Comparison of ENCODE assay signal across 31 mouse cellular contexts in the genomic region with DNA sequence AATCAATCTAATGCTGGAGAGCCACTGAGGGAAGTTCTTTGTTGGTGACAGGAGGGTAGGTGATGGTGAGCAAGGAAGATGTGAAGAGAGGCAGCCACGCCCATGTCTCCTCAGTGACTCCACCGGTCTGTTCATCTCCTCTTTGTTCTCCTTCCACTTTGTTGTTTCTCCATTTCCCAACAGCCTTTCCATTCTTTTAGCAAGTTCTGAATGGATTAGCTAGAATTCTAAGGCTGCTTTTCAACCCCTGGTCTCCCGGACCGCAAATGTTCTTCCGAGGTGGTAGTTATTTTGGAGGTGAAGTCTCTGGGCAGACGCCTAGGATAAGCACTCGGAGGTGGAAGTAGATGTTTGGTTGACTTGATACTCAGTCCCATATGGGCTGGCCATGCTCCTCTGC.
A peak's percentile ranks its signal among the peaks of the same experiment; 100 is the strongest.
DNase-seq lines count a peak whose midpoint lies in the region; ATAC-seq and TF ChIP-seq lines count a peak whose summit lies in the region.
"Had no signal": no experiment of that assay in that cellular context is flagged by ENCODE, and none has a peak within 500 bp of the region (broad histone marks: within the 10 kb centered on the region; RNA-seq: fewer than 3 reads in every experiment).

No protein-coding gene starts in this region.

- no peaks in the 10 kb centered on the region for H3K27me3 ChIP-seq in intestine, postnatal 0 days (replicated peaks; ENCODE audit: control insufficient read depth, insufficient read depth, low read length)
- H3K27me3 ChIP-seq in intestine, embryonic 16.5 days (replicated peaks; ENCODE audit: control insufficient read depth, insufficient read depth, low read length): no peaks in the 10 kb centered on the region
- H3K27me3 ChIP-seq in megakaryocyte, embryonic 14.5 days (replicated peaks): no peaks in the 10 kb centered on the region
- H3K27me3 ChIP-seq: embryonic facial prominence, embryonic 15.5 days; forebrain, embryonic 13.5 days; heart, embryonic 13.5 days; liver, embryonic 13.5 days; midbrain, embryonic 12.5 days; neural tube, embryonic 13.5 days; Patski had no signal

- ATAC-seq in intestine, postnatal 0 days: 0 out of 2 replicates have a peak, but pooled peaks have one; percentile 6
- no peak for ATAC-seq in intestine, embryonic 16.5 days
- ATAC-seq: forebrain, embryonic 13.5 days; Patski had no signal

- no peak overlapping the region for H3K27ac ChIP-seq in intestine, postnatal 0 days (ENCODE audit: low read depth, low read length)
- H3K27ac ChIP-seq in intestine, embryonic 16.5 days (ENCODE audit: low read length): no peak overlapping the region
- peak overlapping the region; percentile 10; the same call in 1 of the 2 replicates for H3K27ac ChIP-seq in cortical plate, adult 2 months (ENCODE audit: insufficient read depth, low read length)
- H3K27ac ChIP-seq: embryonic facial prominence, embryonic 15.5 days; forebrain, embryonic 13.5 days; heart, adult 2 months; heart, embryonic 13.5 days; hindbrain, embryonic 14.5 days; liver, embryonic 13.5 days; midbrain, embryonic 12.5 days; neural tube, embryonic 13.5 days; stomach, postnatal 0 days had no signal

- H3K4me1 ChIP-seq in intestine, postnatal 0 days (replicated peaks; ENCODE audit: control insufficient read depth, insufficient read depth, low read length): no peaks in the 10 kb centered on the region
- H3K4me1 ChIP-seq in intestine, embryonic 16.5 days (ENCODE audit: control insufficient read depth, insufficient read depth, low read length): no peaks in the 10 kb centered on the region
- no peaks in the 10 kb centered on the region for H3K4me1 ChIP-seq in cortical plate, adult 2 months (ENCODE audit: control insufficient read depth, insufficient read depth, low read length)
- peaks cover 57% of the 10 kb centered on the region for H3K4me1 ChIP-seq in megakaryocyte, embryonic 14.5 days
- H3K4me1 ChIP-seq: embryonic facial prominence, embryonic 15.5 days; midbrain, embryonic 12.5 days; neural tube, embryonic 13.5 days had no signal

- 90% methylated on average over 7 of the region's 7 CpGs for WGBS in intestine, postnatal 0 days
- WGBS in intestine, embryonic 16.5 days: 86% methylated on average over 7 of the region's 7 CpGs

- H3K9ac ChIP-seq in intestine, postnatal 0 days (ENCODE audit: low read depth, low read length): no peak overlapping the region
- no peak overlapping the region for H3K9ac ChIP-seq in intestine, embryonic 16.5 days (ENCODE audit: low read depth, low read length)
- H3K9ac ChIP-seq: embryonic facial prominence, embryonic 15.5 days; forebrain, embryonic 13.5 days; heart, embryonic 13.5 days; hindbrain, embryonic 14.5 days; liver, embryonic 13.5 days; lung, embryonic 14.5 days; midbrain, embryonic 12.5 days; neural tube, embryonic 13.5 days had no signal

- peak; percentile 17 for DNase-seq in R1 (ENCODE audit: low read depth, low spot score)
- DNase-seq in thymus, postnatal 0 days (ENCODE audit: low spot score): no peak
- no peak for DNase-seq in layer of hippocampus, postnatal 10 days (ENCODE audit: low spot score in 2 of 2)
- DNase-seq: adrenal gland, postnatal 14 days; cerebellum, adult 2 months; cerebellum, postnatal 36 days; embryo, embryonic 11 days; gastrocnemius, postnatal 25 days; heart, adult 2 months; heart, postnatal 10 days; kidney, adult 2 months; kidney, postnatal 4 days; layer of hippocampus, postnatal 36 days; left cerebral cortex, postnatal 4 days; liver, embryonic 13.5 days; lung, postnatal 14 days; thymus, adult 18-20 months; thymus, postnatal 36 days had no signal

- TF ChIP-seq POLR2A in cortical plate, adult 2 months (IDR thresholded peaks at IDR 0.05; ENCODE audit: extremely low read depth, insufficient read depth, low read length): no peak

- no peak for TF ChIP-seq CTCF in intestine, postnatal 0 days (IDR thresholded peaks at IDR 0.05; ENCODE audit: low read depth)
- no peak for TF ChIP-seq CTCF in cortical plate, adult 2 months (IDR thresholded peaks at IDR 0.05; ENCODE audit: extremely low read depth, insufficient read depth, low read length)

- H3K36me3 ChIP-seq in intestine, postnatal 0 days (ENCODE audit: control insufficient read depth, insufficient read depth): no peaks in the 10 kb centered on the region
- no peaks in the 10 kb centered on the region for H3K36me3 ChIP-seq in intestine, embryonic 16.5 days (ENCODE audit: control insufficient read depth, insufficient read depth, low read length)
- no peaks in the 10 kb centered on the region for H3K36me3 ChIP-seq in megakaryocyte, embryonic 14.5 days (replicated peaks; ENCODE audit: low read length)
- H3K36me3 ChIP-seq: embryonic facial prominence, embryonic 15.5 days; heart, embryonic 13.5 days; liver, embryonic 13.5 days; midbrain, embryonic 12.5 days; neural tube, embryonic 13.5 days had no signal

- H3K4me2 ChIP-seq in intestine, postnatal 0 days (replicated peaks; ENCODE audit: low read depth): no peak overlapping the region
- no peak overlapping the region for H3K4me2 ChIP-seq in intestine, embryonic 16.5 days (ENCODE audit: low read depth, low read length)
- H3K4me2 ChIP-seq: embryonic facial prominence, embryonic 15.5 days; forebrain, embryonic 13.5 days; heart, embryonic 13.5 days; hindbrain, embryonic 14.5 days; liver, embryonic 13.5 days; lung, embryonic 14.5 days; midbrain, embryonic 12.5 days; neural tube, embryonic 13.5 days had no signal

- H3K4me3 ChIP-seq in intestine, postnatal 0 days (ENCODE audit: low read depth, low read length): no peak overlapping the region
- no peak overlapping the region for H3K4me3 ChIP-seq in intestine, embryonic 16.5 days (ENCODE audit: low read length)
- H3K4me3 ChIP-seq in cortical plate, adult 2 months (ENCODE audit: insufficient read depth, low read length): no peak overlapping the region
- H3K4me3 ChIP-seq in megakaryocyte, embryonic 14.5 days (replicated peaks): peak overlapping the region; percentile 59
- H3K4me3 ChIP-seq: embryonic facial prominence, embryonic 15.5 days; forebrain, embryonic 13.5 days; heart, adult 2 months; heart, embryonic 13.5 days; liver, embryonic 13.5 days; midbrain, embryonic 12.5 days; neural tube, embryonic 13.5 days had no signal

- H3K9me3 ChIP-seq in intestine, postnatal 0 days (ENCODE audit: control insufficient read depth): no peaks in the 10 kb centered on the region
- no peaks in the 10 kb centered on the region for H3K9me3 ChIP-seq in intestine, embryonic 16.5 days (ENCODE audit: control insufficient read depth, low read length)
- H3K9me3 ChIP-seq in megakaryocyte, embryonic 14.5 days: no peaks in the 10 kb centered on the region
- H3K9me3 ChIP-seq: embryonic facial prominence, embryonic 15.5 days; forebrain, embryonic 13.5 days; heart, embryonic 13.5 days; liver, embryonic 13.5 days; midbrain, embryonic 12.5 days; neural tube, embryonic 13.5 days had no signal
